ENCODE assay signal across 8 mouse cellular contexts in genomic region chr6:90987561-90988298, GRCm38 (mm10). TPM values are rescaled to one million over a fixed set of nuclear protein-coding genes. Genes with fewer than 3 reads are reported as not detected.
A peak's percentile ranks its signal among the peaks of the same experiment; 100 is the strongest.
DNase-seq lines count a peak whose midpoint lies in the region; ATAC-seq and TF ChIP-seq lines count a peak whose summit lies in the region.

No protein-coding gene starts in this region.

- TF ChIP-seq POLR2A in embryonic fibroblast, embryonic 13.5 days (IDR thresholded peaks at IDR 0.05; ENCODE audit: low read depth, low read length): no peak

- H3K4me3 ChIP-seq in embryonic fibroblast, embryonic 13.5 days (ENCODE audit: insufficient read depth, low read length): peak overlapping the region; percentile 26
- peak overlapping the region; percentile 73 for H3K4me3 ChIP-seq in liver, embryonic 16.5 days (ENCODE audit: low read depth, low read length)

- DNase-seq in layer of hippocampus, adult 11-12 months (ENCODE audit: low spot score): peak; percentile 25
- DNase-seq in layer of hippocampus, adult 9-11 months: no peak
- DNase-seq in T-cell, adult 2 months (ENCODE audit: low spot score): peak; percentile 6
- peak; percentile 16 for DNase-seq in induced T-regulatory cell, adult 2 months (ENCODE audit: low read depth)
- DNase-seq in ovary, postnatal 14 days (ENCODE audit: low spot score): peak; percentile 16
- peak; percentile 36 for DNase-seq in yolk sac, embryonic 10.5 days (ENCODE audit: low spot score)

- peak overlapping the region; percentile 71 for H3K9ac ChIP-seq in liver, embryonic 16.5 days (ENCODE audit: low read depth, low read length)

- H3K27ac ChIP-seq in embryonic fibroblast, embryonic 13.5 days (ENCODE audit: insufficient read depth, low read length): no peak overlapping the region
- H3K27ac ChIP-seq in liver, embryonic 16.5 days (ENCODE audit: low read length): no peak overlapping the region

- no peaks in the 10 kb centered on the region for H3K36me3 ChIP-seq in liver, embryonic 16.5 days (ENCODE audit: control insufficient read depth, insufficient read depth)

- no peaks in the 10 kb centered on the region; the same call in 1 of the 2 replicates for H3K9me3 ChIP-seq in liver, embryonic 16.5 days (replicated peaks; ENCODE audit: control insufficient read depth, low read length)

- no peak for TF ChIP-seq CTCF in embryonic fibroblast, embryonic 13.5 days (IDR thresholded peaks at IDR 0.05; ENCODE audit: borderline replicate concordance, insufficient read depth, low read length)

- ATAC-seq in liver, embryonic 16.5 days (ENCODE audit: low read depth): no peak

- peaks cover 29% of the 10 kb centered on the region for H3K27me3 ChIP-seq in liver, embryonic 16.5 days (ENCODE audit: control insufficient read depth, insufficient read depth, low read depth, low read length)

- H3K4me2 ChIP-seq in liver, embryonic 16.5 days (ENCODE audit: low read depth, low read length): peak overlapping the region; percentile 100

- under 1% methylated on average over 60 of the region's 76 CpGs for WGBS in liver, embryonic 16.5 days (ENCODE audit: insufficient replicate concordance)

- H3K4me1 ChIP-seq in embryonic fibroblast, embryonic 13.5 days (ENCODE audit: control insufficient read depth, insufficient read depth, low read length): peaks cover 6% of the 10 kb centered on the region; the same call in 1 of the 2 replicates
- H3K4me1 ChIP-seq in liver, embryonic 16.5 days (ENCODE audit: control insufficient read depth, low read depth, low read length): peaks cover 32% of the 10 kb centered on the region

RNA-seq across cellular contexts. Expression of gene Iqsec1, which starts 0.8 kb away (rescaled TPM):
- 39.6 and 56.0 TPM in 2 replicates for polyA plus RNA-seq in embryonic fibroblast, embryonic 13.5 days (2011; ENCODE audit: insufficient read length, low read depth, missing spikeins)
- polyA plus RNA-seq in liver, embryonic 16.5 days (2015; fragmentation: Nextera tagmentation; extraction: Ambion mirVana): 3.1 and 3.6 TPM in 2 replicates
